Mouse (Mus musculus): ENCODE measurements around the gene Vmn2r114. TPM values are rescaled to one million over a fixed set of nuclear protein-coding genes. Genes with fewer than 3 reads are reported as not detected.
"Not testable (repeated sequence)": the region's sequence is repeated elsewhere in the genome, so short reads cannot be mapped to it uniquely, and the experiment has no call there.

The Vmn2r114 gene
- not detected for total RNA-seq (2021)
- long read RNA-seq, experiment 1 = 0 reads
- long read RNA-seq, experiment 2 = 0 reads

DNA sequence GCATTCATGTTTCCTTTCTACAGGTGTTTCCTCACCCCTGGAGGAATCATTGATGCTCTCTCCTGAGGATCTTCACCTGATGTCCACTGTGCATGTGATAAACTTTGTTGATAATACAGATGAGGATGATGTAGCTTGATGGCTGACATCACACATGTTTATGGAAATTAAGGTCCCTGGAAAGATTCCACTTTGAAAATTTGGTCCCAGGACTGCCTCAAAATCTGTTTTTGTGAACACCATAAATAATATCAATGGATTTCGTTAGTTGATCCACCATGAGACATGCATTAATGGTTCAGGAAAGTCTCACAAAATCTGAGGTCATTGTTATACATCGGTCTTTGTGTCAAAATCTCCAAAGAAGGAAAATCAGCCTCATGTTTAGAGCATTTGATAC, at the start of gene Vmn2r114:
Gene Vmn2r114, minus strand, starts transcription at position 101 of the 400 bp plus-strand sequence.
- DNase-seq (ENCODE audit: low spot score in 2 of 2) = not testable (repeated sequence)

DNA sequence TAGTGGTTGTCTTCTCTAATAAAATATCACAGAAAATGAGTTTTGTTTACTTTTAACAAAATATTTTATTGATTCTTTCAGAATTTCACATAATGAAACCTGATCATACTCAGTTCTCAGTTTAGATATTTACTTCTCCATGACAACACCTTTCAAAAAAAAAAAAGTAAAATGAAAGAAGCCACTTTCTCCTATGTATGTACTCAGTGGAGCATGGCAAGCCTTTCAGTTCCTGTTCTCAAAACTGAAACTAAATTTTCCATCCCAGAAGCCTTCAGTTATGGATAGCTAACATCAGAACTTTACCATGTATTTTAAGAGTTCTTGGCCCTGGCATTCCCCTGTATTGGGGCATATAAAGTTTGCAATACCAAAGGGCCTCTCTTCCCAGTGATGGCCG, 39.3 kb upstream of the Vmn2r114 start:
- no peak for DNase-seq (ENCODE audit: low spot score in 2 of 2)

DNA sequence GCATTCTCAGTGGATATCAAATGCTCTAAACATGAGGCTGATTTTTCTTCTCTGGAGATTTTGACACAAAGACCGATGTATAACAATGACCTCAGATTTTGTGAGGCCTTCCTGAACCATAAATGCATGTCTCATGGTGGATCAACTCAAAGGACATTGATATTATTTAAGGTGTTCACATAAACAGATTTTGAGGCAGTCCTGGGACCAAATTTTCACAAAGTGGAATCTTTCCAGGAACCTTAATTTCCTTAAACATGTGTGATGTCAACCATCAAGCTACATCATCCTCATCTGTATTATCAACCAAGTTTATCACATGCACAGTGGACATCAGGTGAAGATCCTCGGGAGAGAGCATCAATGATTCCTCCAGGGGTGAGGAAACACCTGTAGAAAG, 31.1 kb upstream of the Vmn2r114 start, which contains the start of gene Vmn2r115:
Gene Vmn2r115, plus strand, starts transcription at position 301 of the 400 bp plus-strand sequence.
- DNase-seq (ENCODE audit: low spot score in 2 of 2) = not testable (repeated sequence)

DNA sequence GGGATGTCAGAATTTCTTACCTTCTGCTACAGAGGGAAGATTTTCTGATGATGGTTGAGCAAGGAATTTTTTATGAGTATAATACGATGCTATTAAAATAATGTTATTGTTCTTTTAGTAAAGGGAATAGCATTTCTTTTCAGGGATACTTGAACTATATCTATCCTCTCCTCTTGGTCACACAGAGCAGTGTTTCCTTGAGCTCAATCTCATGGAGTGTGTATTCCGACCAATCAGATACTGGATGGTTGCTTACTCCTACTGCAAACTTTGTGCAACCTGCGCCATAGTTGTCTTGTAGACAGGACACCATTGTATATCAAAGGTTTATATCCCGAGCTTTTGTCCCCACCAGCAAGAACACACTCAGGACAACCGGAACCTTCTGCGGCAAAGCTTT, 18.3 kb upstream of the Vmn2r114 start:
- DNase-seq (ENCODE audit: low spot score in 2 of 2) = no peak

Other genes with a start within 250 kb of the Vmn2r114 start
- gene Zfp40, start 119.3 kb downstream of the Vmn2r114 start, total RNA-seq (2021) = 10 to 100 TPM; 17.1 to 17.4 TPM
- not detected for gene Vmn2r115, start 31.2 kb upstream of the Vmn2r114 start, total RNA-seq (2021)
- gene Vmn2r116, start 72.1 kb upstream of the Vmn2r114 start, total RNA-seq (2021) = not detected
- not detected for gene Vmn2r117, start 167.2 kb upstream of the Vmn2r114 start, total RNA-seq (2021)

All from left cerebral cortex, adult 18-20 months (tissue).